Mouse (Mus musculus) R1 (cell line): ENCODE data around the gene Prkg1.

Experiments
- DNase-seq: peaks from one replicate; pipeline ENCODE4 v3.0.0-alpha.2; 2018; ENCODE audit warnings: low read depth, low spot score

Gene Prkg1

DNA sequence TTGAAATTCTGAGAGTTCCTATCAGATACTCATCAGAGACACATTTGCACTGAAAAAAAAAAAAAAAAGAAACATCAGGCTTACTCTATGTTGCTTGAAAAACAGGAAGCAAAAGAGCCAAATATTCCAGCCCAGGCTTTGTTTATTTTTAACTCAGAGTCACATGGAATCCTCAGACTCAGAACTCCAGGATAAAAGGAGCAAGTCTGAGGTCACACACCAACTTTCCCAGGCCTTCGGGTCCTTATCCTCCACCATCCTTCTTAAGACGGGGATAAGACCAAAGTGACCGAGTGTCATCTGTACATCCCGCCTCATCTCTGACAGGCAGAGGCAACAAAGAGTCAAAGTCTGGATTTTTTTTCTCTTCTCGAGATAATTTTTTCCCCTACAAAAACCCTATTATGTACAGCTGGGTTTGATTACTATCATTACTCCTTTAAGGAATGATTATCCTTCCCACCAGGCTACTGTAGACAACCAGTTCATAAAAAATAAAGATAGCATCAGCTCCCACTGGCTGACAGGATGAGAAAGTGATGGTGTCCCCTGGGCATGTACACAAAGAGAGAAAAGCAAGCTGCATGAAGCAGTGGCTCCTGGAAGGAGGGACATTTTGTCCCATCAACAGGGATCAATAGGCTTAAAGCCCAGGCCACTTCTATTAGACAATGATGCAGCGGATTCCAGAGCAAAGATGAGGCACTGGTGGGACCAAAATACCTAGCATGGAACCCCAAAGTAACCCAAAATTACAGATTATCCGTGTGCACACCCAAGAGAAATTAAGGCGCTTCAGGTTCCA is 21.4 kb downstream of the Prkg1 start:
- no peak for DNase-seq

DNA sequence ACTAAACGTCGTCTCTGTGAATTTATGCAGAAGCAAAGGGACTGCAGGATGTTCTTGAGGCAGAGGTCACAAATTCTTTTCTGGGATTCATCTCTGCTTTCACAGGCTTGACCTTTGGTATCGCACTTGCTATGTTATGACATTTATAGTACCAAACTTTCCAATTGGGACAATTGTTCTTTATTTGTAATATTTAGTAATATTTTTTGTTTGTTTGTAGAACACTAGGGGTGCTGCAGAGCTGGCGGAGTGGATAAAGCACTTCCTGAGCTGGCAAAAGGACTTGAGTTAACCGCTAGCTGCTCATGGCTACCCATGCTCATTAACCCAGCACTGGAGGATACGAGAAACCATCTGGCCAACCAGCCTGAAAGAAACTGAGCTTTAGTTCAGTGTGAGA is 49.9 kb downstream of the Prkg1 start:
- no peak for DNase-seq

DNA sequence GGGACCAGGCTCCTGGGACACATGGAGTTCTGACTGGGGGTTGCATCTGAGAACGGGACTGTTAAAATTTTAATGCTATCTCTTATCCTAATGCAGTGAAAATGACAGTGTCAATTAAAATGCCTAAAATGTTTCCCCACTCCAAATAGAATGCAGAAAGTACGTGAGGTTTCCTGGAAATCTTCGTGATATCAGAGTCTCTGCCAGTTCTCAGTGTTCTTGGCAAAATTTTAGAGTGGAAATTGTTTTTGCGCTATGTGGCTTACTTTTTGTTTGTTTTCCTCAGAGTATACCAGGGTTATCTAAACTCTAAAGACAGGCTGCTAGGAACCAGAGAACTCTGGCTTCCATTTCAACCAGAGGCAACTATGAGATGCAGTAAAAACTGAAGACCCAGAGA is 50.4 kb downstream of the Prkg1 start:
- DNase-seq, result no peak

DNA sequence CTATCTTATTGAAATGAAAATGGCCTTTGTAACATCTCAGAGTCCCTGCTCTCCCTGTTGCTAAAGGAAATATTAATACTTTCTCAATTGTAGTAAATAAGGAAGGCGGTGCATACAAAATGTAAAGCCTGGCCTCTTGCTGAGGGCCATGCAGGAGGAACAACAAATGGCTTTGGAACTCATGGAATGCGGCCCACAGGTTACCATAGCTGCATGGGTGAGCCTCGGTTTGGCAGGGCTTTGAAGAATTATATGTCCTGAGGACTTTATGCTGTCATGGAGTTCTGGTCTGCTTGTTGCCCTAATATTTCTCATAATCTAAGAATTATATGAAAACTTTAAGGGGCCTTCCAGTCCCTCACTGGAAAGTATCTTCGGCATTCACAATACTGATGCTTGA is 51.5 kb downstream of the Prkg1 start:
- no peak for DNase-seq

DNA sequence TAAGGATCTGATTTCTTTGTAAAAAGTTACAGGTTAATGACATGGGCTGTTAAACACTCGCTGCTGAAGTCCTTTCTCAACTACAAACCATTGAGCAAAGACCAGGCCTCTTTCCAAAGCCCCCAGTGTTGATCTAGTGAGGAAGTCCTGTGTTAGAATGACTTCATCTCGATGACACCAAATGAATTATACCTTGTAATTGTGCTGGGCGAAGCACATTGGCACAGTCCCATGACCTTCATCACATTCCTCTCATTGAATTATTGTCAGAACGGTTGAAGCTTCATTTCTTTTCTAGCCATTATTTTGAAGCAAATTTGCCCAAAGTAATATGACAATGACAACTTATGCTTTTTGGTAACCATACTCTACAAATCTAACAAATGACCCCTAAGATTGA is 54.5 kb downstream of the Prkg1 start:
- no peak for DNase-seq

DNA sequence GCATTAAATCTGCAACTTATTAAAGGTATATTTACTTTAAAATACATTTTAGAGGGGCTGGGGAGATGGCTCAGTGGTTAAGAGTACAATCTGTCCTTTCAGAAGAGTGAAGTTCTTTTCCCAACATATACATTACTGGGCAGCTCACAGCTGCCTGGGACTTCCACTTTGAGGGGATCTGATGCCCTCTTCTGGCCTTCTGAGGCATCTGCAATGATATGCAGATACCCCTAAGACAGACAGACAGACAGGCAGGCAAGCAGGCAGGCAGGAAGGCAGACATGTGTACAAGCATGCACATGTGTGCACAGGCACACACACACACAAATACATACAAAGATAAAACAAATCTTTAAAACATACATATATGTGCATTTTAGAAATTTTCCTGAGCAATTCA is 60.8 kb downstream of the Prkg1 start:
- DNase-seq, result peak; percentile 58

DNA sequence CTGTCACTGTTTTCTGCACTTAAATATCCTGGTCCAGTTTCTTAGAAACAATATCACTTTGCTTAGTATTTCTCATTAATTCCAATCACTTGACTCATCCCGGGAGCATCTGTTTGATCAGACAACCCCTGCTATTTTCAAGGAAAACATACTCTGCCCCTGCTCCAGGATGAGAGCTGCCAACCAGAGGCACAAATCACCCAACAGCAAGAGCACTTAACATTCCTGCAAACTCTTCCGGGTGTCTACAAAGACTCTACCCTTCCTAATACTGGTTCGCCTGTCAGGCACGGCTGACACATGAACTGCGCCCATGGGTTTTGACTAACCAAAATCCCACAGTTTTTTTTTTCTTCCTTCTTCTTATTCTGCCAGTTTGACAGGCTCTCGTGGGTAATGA is 65.9 kb downstream of the Prkg1 start:
- DNase-seq, result no peak

DNA sequence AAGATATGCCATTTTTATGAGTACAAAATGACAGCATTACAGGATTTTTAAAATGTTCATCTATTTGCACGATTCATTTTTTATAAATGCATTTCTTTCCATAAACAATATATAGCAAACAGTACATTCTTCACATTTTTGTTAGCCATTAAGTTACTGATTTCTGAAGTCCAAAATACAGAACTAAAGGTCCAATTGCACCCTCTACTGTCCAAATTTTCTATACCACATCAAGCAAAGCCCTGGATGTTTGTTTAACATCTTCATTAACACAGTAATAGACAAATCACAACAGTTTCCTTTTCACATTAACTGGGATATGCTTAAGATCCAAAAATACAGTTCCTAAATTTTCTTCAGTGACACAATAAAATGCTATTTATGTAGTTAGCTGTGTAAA is 84.0 kb downstream of the Prkg1 start:
- DNase-seq, result no peak

DNA sequence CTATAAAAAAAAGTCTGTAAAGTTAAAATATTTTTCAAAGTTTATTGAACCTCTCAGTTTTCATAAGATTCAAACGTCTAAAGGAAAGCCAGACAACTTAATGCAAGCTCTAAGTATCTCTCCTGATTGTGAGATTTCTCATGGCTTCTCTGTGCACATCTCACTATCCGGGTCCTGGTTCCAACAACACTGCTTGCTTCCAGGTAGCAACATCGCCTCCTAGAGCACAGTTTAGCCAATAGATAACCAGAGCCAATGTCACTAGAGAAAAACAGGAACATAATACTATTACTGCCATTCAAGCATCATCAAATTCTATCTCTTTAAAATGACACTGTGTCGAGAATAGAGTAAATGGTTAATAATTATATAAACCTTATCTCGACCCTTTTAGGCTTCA is 86.5 kb downstream of the Prkg1 start:
- no peak for DNase-seq

DNA sequence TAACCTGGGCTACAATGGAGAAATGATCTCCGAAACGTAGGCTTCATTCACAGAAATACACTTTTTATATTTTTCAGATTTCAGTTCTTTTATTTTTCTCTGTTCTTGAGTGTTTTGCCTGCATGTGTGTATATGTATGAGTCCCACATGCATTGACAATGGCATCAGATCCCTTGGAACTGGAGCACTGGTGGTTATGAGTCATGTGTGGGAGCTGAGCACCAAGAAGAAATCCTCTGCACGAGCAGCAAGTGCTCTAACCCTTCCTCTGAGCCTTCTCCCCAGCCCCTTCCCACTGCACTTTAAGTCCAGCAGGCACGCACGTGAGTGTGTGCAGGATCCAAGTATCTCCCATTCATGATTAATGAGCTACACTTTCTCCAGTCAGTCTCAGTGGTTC is 93.1 kb downstream of the Prkg1 start:
- no peak for DNase-seq

DNA sequence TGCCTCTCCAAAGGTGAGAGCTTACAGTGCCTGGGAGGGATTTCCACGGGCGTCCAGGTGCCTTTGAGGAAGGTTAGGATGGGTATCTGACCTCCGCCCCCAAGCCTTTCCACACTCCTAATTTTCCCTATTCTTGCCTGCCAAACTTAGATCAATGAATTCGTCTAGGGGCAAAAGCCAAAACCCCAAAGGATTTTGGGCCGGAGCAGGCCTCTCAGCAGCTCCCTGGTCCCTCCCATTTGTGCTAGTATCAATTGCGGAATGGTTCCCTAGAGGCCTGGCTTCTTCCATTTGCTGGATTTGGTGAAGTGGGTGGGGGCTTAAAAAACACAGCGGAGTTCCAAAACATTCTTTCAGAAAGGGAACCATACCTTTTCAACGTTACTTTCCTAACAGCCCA is 99.8 kb downstream of the Prkg1 start:
- DNase-seq, result peak; percentile 51

DNA sequence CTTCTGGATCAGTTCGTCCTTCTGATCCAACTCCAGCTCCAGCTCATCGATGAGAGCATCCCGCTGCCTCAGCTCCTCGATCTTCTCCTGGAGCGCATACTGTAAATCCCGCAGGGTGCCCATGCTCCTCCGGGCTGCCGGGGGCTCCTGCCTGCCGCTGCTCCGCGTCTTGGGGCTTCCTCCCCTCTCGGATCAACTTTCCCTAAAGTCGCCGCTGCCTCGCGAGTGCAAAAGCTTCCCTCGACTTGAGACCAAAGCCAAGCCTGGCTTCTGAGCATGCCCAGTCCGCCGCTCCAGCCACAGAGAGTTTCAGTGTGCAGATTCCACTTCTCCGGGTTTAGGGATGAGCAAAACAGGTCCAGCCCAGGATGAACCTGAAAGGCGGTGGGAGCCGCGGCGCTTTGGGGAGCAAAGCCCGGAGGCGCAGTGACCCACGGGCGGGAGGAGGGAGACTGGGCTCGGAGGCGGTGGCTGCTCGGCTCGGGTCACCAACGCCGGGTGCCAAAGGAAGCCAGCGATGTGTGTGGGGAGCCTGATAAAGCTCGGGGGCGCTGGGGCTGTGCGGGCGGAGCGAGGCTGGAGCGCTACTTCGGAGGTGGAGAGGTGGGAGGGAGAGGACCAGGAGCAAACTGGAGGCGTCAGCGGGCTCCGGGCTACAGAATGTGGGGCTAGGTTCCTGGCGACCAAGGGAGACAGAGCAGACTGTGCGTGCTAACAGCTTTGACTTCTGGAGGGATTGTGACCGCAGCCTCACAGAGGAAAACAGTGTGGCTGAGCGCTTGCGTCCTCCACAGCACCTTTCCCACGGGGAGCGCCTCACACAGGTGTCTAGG is 100.5 kb downstream of the Prkg1 start:
- DNase-seq, result peak; percentile 80

DNA sequence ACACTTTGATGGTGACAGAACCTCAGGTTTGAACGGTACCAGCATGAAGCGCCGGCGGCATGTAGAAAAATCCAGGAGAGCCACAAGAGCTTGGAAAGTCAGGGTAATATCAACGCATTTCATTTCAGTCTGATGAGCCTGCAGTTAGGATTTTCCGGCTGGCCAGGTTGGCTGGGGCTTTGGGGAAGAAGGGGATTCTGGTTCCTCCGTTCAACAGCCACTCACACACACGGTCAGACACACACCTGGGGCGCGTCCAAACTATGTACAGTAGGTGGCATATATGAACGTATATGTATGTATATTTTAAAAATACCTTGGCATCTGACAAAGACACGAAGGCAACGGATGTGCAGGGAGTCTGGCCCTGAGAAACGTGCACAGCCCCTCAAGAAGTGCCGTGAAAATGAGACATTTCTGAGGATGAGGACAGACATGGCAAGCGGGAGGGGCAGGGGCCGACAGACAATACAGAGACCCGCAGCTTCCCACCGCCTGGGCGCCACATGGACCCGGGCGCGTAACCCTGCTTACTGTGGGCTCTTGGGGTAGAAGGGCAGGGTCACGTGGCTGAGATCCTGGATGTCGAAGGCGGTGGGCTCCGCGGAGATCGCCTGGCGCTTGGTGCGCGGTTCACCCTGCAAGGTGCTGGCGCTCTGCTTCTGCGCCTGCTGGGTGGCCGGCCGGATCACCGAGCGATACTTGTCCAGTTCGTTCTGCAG is 101.2 kb downstream of the Prkg1 start:
- peak; percentile 15 for DNase-seq

DNA sequence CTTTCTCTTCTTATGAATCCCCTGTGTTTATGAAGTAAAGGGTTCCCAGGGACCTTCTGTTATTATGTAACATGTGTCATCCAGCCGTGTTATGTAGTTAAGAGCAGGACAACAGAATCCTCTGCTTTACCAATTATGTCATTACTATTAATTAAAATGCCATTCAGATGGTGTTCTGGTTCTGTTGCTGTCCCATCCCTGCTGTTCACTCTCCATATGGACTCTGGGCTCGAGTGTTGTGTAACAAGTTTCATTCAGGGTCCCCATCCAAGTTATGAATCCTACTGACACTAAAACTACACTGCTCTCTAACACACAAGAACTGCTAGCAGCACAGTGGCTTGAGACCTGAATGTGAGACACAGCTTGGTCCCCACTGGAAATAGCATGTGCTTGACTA is 102.0 kb downstream of the Prkg1 start:
- DNase-seq, result no peak

DNA sequence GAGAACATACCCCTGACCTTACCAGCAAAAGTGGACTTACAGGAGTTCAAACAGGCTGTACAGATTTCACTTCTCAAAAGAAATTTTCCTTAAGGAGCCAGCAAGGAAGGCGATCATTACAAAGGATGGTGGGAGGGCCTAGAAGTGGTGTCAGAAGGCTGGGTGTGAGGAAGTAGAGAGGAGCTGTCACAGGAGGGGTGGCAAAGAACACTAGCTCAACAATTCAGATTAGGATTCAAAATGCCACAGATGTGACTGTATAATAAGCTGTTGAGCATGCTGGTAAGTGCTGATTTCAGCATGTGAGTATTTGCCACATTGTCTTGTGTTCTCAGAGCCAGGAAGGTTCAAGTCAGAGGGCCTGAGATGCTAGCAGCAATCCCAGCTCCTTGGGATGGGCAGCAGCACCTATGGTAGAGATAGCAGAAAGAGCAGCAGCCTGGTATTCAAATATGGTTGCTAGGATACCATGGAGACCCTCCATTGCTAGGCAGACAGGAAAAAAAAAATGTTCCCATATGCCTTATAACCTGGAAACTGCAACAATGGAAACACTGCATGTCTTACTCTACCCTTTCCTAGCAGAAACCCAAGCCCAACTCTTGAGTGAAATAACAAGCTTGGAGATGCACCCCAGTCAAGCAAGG is 106.0 kb downstream of the Prkg1 start:
- DNase-seq, result no peak

DNA sequence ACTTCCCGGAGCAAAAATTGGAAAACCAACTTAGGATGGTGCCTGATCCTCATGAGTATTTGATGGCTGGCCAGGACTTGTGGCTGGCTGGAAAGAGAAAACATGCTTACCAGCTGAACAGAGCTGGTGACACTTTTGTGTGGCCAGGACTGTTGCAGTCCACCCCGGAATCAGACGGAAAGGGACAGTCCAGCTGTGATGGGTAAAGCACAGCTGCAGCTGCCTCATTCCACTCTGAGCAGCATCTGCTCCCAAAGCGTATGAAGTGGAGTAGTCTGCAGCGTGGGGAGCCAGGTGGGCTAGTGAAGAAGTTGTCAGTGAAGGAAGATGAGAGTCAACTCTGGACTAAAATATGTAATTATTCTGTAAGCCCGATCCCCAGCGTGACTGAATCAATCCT is 108.6 kb downstream of the Prkg1 start:
- no peak for DNase-seq

DNA sequence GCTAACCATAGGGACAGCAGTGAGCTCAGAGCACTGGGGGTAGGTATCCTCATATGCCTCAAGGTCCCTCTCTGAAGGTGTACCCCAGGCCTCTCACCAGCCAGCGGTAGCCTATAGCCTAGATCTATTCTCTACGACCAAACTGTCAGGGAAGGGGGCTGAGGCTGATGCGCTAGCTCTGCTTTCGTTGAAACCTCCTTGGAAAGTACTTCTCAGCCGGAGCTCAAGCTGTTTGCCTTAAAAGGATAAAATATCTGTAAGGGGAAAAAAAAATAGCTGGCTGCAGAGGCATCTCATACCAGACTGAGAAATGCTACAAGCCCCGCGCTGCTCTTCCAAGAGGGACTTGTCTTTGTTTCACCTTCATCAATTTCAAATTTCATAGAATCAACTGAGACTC is 109.0 kb downstream of the Prkg1 start:
- DNase-seq, result no peak

DNA sequence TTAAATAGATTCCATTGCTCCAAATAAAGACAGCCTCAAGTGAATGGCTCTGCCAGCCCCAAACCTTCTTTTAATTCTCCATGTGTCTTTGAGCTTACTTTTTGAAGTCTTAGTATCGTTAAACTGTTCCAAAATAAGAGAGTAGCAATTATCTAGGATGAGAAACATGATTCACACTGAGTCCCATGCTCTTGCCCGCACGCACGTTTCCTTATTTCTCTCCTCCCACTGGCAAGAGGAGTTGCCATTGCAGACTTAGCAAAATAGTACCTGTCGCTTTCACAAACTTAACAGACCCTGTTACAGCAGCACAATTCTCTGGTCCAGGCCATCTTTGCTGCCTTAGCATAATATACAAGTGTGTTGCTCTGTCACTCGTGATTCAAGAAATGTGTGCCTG is 110.8 kb downstream of the Prkg1 start:
- DNase-seq, result no peak

DNA sequence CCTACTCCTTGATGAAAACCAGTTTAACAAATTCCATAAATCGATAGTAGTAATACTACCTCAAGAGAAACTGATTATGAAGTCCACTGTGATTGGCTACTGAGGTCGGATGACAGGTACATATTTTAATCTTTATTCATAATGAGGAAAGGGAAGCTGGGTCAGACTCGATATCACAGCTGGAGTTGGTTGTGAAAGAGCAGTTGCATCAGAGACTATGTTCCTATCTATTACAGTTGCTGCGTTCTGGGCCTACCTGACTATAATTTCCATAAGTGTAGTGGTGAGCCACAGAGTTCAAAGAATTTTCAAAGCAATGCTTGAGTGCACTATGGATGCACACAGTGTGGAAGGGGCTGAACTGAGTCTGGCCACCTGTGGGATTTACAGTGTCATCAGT is 114.4 kb downstream of the Prkg1 start:
- DNase-seq, result no peak

DNA sequence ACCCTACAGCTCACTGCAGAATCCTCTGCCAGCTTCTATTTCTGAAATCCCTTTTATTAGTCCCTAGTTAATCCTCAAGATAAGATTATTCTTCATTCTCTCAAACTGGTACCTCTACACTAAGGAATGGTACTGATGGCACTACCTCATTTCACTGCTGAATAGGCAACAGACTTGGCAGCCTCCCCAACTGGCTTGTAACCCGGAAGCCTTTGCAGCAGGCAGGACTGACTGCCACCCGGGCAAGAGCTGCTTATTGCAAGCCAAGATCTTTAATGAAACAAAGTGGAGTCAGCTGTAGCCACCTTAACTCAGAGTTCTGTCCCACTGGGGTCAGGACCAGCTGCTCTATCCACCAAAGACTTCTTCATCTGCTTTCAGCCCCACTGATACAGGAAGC is 117.3 kb downstream of the Prkg1 start:
- no peak for DNase-seq

DNA sequence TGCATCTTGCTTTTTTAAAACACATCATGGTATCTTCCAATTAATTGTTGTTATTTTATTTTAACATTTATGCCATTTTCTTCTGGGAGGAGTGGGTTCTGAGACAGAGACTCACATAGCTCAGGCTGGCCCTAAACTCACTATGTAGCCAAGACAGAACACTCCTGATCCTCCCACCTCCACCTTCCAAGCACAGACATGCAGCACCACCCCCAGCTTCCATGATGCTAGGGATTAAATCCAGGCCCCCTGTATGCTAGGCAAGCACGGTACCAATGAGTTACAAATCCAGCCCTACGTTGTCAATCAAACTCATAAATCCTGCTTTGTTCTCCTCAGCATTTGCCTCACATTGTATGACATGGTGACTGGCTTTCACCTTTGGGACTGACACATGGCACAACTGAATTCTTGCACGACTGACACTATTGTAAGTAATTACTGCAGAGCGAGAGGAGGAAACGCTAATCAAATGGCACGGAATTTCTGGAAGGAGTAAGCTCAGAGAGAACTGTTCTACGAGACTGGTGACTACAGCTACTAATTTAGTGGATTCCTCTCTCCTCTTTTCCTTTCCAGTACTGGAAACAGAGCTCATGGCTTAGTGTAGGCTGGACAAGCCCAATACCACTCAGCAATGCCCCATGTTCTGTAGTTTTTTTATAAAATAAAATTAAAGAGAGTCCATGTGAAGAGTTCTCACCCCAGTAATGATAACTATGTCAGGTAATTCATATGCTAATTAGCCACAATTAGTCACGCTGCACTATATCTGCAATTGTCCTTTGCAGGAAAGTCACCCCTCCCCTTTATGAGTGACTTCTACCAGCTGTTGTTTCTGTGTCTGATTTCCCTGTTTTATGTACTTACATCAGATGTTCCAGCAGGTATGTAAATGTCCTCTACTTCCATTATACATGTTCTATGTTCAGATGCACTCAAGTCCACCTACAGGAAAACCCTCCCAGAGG is 133.6 kb downstream of the Prkg1 start:
- DNase-seq, result no peak
